Mouse (Mus musculus) induced T-regulatory cell, adult 2 months (primary cell): Measurements from ENCODE around the gene Il1r1.

Experiments
- DNase-seq: peaks from one replicate; pipeline ENCODE4 v3.0.0-alpha.2; 2012; ENCODE audit warnings: low read depth

Il1r1 gene

DNA sequence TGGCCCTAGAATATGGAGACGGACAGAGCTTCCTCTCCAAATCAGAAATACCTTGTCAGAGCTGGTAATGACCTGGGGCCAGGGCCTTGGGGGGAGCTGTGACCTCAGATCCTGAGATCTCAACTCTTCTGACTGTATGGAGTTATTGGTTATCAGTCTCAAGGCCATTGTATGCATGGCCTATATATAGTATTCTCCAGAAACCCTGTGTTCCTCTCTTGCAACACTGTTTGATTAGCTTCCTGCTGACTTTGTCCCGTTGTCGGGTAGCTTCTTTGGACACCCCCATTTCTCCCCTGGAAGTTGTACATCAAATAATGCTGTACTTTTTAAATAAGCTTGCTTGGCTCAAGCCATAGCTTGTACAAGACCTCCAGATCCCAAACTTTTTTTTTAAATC, 97.7 kb downstream of the Il1r1 start:
- no peak for DNase-seq

DNA sequence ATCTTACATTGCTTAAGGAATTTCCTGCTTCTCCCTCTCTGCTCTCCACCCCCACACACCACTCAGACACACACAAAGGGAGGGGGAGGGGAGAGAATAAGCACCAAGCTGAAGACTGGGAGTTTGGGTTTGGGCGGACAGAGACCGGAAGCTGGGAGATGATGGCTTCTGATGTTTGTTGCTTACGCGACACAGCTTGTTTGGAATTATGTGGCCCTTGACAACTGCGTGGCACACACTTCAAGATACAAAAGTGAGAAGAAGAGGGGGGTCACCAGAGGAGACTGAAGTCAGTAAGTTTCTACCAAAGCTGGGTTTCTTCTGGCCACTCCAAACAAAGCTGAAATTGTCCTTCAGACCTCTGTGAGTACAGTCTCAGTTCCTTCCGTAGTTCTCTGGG, 99.6 kb downstream of the Il1r1 start, which contains the start of gene Il1rl2:
TSS of gene Il1rl2 (plus strand) at position 154 of the 400 bp plus-strand sequence.
- DNase-seq, result peak; percentile 64

DNA sequence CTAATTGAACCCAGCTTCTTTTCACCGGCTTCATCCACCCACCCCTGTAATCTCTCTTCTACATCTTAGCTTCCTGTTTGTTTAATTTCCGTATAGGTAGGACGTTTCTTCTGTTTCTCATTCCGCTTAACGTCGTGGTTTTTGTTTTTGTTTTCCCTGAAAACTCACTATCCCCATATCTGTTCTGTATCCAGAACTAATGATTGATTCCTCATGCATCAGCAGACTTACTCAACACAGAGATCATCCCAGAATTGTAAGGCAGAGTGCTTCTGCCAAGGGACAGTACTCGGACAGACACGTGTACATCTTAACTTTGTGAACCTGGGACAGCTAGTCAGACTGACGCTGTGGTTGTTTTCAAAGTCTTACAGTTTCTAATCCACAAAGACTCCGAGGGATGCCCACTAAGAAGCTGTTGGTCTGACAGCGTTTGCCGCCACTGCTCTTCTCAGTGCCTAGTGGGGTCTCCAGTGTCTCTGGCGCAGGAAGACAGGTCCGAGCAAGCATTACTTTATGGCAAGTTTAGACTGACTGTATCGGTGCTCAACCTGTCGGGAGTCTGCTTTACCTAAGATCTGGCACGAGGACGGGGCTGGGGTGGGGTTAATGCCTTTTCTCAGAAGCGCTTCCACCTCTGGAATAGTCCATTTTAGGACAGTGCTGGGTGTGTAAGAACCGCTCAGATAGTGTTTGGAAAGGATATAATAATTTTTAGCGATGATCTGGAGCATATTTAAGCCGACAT, 100.2 kb downstream of the Il1r1 start:
- DNase-seq, result peak; percentile 61

DNA sequence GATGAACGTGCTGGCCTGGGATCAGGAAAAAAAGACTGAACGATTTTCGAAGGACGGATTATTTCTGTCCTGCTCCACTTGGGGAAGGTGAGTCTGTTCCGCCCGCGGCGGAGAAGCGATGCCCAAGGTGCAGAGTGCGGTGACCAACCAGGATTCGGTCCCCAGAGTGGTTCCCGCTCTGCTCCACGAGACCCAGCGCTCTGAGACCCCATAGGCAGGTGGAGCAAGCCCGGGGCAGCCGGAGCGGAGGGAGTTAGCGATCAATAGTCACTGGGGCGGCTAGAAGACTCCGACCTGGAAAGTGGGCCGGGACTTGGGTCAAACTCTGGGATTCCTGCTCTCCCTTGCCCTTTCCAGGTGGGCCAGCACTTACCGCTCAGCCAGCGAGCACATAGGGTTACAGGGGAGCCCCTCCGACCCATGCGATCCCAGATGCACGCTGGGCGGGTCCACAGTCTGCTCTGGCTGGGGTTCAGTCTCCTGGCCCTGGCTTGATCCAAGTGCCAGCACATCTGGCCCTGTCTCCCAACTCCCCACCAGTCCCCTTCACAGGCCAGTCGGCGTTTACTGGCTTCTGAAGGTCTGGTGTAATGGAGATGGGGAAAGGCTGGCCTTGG, 100.9 kb downstream of the Il1r1 start:
- DNase-seq, result no peak

DNA sequence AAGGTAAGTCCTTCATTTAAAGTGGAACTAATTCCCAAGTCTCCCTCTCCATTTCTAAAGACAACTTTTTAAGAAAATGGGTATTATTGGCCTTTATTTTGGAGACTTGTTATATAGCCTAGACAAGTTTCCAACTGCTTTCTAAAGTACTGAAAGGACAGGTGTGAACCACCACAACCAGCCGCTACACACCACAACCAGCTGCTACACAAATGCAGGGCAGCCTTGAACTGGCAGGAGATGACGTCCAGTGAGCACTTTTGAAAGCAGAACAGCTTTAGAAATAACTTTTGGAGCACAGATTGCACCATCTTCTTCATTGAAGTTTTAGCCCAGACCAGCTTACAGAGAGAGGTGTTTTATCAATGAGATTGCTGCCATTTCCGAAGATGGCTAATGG, 102.7 kb downstream of the Il1r1 start:
- DNase-seq, result no peak

DNA sequence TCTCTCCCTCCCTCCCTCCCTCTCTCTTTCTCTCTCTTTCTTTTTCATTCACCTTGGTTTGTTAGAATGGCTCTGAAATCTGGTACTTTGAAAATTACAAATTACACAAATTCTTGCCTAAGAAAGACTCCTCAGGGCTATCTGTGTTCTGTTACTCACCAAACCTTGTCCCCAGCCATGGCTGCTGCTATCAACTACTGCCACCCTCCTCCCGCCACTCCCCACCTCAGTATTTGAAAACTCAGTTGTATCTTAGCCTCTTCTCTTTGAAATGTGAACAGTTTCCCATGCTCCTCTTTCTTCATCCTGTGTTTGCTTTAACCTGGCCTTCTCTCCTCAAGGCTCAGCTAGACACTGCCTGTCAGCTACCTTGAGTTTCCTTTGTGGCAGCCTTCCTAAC, 104.6 kb downstream of the Il1r1 start:
- no peak for DNase-seq

DNA sequence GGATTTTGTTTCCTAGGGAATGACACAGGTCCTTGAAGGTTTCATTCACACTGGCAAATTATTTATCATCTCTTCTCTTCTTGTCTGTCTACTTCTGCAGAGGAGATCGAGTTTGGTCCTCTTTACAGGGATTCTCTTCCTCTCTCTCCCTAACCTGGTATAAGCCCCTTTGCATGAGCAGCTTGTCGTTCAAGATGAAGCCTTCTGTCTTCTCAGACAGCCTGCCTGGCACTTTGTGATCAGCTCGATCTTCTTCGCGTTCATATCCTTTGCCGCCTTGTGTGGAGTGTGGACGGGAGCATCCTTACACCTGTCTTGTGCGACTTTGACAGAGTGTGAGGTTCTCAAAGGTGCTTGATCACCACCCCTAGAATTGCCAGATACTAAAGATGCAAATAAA, 105.3 kb downstream of the Il1r1 start:
- no peak for DNase-seq

DNA sequence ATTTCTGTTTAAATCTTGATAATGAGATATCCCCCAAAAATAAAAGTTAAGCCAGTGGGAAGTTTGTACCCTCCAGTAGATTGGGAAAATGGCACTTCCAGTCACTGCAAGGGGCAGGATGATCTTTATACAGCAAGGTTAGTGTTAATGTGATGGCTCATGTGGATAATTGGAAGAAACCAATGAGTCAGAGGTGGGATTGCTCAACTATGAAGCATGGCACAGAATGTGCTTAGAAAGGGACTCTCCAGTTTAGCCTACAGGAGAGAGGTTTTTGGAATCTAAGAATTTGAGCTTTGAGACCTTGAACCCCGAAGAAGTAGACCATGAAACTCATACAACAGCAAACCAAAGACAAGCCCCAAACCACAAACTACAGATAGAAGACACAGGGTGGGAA, 114.5 kb downstream of the Il1r1 start:
- no peak for DNase-seq

DNA sequence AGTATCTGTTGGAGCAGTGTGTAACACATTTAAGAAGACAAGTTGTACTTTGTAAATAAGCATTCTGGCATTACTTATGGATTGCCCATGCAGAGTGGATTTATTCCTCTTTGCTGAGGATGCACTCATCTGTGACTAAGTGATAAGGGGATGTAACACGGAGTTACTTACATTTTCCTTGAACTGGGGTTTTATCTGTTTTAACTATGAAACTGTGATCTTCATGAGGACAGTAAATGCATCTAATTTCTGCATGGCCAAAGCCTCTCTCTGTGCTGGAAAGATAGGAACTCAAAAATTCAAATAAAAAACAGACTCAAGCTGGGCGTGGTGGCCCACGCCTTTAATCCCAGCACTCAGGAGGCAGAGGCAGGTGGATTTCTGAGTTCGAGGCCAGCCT, 115.2 kb downstream of the Il1r1 start:
- no peak for DNase-seq

DNA sequence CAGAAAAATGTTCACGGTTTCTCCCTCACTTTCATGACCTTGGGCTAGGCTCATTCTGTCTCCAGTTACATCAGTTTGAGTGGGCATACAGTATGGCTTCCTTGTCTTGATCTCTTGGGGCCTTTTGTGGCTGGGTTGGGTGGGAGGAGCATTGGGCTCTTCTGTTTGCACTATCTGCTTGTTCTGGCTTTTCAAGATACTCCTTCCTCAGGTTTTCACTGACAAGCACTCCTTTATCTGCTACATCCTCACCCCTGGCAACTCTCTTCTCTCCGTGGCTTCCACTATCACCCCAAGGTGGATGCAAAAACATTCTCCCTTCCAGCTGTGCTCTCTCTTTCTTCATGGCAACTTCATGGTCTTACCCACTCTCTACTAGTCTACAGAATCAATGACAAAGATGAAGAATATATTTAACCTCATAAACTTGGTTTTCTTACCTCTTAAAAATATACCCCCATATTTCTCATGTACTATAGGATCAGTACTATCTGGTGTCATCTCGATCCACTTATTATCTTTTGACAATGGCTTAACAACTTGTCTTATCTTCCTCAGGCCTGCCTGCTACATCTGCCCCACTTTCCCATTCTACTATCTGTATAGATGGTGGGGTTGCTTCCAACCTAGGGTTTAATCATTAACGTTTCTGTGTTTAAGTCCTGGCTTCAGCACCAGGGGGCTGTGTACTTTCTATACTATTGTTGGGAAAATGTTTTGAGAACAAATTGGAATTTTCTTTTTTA, 127.5 kb downstream of the Il1r1 start:
- no peak for DNase-seq

DNA sequence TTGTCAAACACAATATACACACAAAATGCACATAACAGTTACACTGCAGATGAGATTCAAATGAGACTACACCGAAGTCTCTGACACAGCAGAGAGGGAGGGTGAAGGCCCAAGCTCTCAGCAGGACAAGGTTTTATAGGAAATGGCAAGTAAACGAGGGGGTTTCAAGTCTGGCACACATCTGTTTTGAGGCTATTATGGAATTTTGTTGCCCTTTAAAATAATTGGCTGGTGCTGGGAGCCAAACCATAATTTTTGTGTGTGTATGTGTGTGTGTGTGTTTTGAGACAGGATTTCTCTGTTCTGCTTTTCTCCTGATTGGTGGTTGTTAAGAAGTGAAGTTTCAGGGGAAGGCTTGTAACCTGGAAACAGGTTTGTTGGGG, 128.0 kb downstream of the Il1r1 start:
- no peak for DNase-seq

DNA sequence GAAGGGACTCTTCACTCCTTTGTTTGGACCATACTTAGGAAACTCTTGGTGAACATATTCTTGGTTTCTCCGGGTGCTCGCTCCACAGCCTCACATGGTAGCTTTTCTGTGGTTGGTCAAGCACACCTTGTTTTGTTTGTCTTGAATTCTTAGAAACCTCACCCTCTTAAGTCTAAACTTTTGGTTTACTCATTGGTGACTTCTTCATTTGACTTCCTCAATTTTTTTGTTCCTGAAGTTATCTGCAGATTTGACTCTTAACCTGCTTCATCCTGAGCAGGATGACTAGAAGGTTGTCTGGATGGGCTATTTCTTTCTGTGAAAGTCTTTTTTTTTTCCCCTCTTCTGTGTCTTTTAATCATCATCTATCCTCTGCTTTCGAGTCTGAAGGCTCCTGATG, 129.8 kb downstream of the Il1r1 start:
- no peak for DNase-seq

DNA sequence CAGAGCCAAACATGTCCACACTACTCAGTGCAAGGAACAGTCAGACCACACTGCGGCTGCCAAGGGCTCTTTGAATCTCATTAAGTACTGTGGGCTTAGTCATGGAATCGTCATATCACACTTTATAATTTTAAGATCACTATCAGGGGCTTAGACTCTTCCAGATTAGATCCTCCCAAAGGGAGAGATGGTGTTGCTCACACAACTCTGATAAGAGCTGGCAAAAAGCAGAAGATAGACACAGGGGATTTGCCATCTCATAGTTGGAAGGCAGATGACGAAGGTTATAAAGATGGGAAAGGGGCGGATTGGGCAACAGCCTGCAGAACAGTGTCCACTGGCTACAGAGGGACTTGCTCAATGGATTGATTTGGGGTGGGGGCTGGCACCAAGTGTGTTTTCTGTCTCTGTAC, 130.6 kb downstream of the Il1r1 start:
- no peak for DNase-seq

DNA sequence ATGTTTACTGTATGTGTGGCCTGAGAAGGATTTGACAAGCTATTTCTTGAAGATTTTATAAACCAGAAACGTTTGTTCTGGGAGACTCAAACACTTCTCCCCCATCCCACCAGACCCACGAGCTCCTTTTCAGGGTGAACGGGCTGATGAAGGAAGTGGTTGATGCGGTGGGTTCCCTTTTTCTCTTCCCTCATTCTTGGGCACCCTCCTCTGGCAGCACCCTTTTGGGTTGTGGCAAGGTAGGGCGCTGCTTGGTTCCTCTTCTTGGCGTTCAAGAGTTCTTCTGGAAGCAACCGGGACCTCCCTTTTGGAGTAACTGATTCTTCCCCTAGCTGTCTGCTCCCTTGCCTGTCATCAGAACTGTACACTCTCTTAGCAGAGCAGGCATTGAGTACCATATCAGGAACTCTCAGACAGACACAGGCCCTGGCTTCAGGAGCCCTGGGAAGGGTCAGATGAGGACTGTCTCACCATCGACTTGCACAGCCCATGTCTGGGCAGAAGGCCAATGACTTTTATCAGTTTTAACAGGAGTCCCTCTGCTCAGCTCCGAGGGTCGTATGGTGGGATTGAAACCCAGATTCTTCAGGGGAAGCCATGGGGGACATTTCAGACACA, 131.1 kb downstream of the Il1r1 start:
- no peak for DNase-seq

DNA sequence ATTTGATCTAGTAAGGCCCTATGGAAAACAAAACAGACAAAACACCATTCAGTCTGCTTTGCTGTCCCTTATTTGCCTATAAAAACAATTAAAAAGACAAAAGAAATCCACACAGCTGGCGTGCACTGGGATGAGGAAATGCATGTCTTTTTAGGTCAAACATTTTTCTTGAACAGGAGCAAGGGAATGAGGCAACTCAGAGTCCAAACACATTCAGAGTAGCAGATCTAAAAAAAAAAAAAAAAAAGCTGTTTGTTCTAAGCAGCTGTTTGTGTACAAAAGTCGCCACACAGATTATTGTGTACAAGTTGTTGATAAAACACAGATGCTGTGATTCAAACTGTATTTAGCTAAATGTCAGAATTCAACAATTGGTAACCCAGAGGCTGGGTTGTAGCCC, 133.0 kb downstream of the Il1r1 start:
- no peak for DNase-seq

DNA sequence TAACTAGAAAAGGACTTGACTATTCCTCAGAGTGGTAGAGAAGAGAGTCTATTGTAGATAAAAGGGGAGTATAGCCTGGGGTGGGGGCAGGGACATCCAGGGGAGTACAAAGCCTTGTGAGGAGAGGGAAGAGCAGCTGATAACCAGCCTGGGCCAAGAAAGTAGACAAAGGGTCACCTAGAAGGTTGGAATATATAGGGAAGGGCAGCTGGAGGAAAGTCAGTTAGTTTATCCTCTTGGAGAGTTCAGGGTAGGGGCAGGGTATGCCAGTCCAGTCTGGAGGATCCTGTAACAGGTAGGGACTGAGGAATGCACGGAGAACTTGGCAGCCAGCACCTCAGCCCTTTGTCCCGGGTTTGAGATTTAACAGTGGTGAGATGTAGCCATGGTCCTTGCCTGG, 133.5 kb downstream of the Il1r1 start:
- DNase-seq, result no peak

DNA sequence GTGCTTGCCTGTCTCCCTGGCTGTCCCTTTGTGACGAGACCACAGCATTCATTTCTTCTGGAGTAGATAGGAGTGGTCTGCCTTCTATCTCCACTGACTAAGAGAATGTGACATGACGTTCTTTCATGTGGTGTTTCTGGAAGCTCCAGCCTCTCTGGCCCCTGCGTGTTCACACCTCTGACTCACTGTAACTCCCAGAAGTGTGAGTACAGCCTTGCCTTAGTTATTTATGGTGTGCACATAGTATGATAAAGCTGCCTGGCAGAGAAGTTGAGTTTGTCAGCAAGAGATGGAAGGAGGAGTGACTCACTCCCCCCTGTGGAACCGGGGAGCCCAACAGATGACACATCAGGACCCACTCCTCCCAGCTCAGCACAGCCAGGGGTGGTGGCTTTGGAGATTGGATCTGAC, 133.9 kb downstream of the Il1r1 start:
- no peak for DNase-seq

DNA sequence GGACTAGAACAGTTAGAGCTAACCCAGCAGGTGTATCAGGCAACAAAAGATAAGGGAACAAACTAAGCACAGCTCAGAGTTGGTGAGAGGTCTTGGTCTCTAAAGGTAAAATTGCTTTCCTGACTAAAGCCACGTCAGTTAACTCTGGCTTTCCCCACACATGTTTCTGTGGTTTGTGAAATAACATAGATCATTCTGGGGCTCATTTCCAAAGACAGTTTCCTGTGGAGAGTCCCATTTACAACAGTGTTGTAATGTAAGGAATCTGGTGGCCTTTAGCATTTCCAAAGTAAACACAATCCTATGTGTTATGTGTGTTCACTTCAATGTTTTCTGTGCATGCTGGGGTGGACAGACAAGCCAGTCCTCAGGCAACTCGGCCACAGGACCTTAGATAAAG, 134.9 kb downstream of the Il1r1 start:
- DNase-seq, result peak; percentile 18

DNA sequence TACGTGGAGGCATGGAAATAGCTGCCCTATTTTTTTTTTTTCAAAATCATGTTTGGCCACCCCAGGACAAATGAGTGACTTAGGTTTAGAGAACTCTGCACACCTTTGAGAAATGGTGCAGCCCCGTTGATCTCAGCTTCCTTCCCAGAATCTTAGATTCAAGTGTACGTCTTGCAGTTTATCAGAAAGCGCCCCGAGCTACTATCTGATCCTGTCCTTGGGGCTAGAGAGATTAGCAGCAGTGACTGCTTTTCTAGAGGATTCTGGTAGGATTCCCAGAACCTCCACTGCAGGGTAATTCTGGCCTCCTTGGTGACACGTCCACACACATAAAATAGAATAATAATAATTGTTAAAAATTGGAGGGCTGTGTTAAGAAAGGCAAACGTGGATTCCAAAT, 136.1 kb downstream of the Il1r1 start:
- no peak for DNase-seq

DNA sequence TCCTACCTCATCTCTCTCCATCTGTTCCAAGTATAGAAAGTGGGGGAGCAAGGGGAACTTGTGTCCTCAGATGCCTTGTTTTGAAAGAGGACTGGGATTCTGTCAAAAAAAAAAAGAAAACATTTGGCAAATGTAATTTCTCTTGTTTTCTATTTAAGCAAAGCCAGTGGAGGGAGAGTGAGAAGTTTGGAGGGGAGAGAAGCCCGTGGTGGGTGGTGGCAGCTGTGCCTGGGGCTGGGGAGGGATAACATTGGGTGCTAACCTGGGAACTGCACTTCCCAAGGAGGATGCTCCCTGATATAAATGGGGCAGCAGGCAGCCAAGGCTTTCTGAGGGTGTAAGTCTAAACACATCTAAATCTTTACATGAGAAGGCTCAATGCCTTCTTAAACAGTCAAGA, 136.7 kb downstream of the Il1r1 start:
- DNase-seq, result no peak

DNA sequence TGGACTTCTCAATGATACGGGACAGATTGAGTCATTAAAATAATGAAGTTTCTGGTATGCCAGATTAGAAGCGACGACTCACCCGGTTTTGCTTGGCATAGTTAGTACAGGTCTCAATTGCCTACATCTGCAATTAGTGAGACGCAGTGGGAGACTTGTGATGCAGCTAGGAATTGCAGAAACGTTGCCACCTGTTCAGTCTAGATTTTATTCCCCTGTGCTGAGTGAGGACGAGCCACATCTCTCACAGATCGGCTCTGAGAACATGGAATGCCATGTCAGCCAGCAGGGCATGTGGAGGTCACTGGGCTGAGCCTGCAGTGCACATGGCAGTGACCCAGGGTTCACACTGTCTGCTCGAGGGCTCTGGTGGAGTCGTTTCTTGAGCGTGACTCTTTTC, 137.9 kb downstream of the Il1r1 start:
- no peak for DNase-seq
